Mouse (Mus musculus): ENCODE measurements around the gene Usb1. TPM values are rescaled to one million over a fixed set of nuclear protein-coding genes. Genes with fewer than 3 reads are reported as not detected.

Usb1 gene
- polyA plus RNA-seq, 1 experiment from 2014 or later = 29.9 TPM

GRCm38 (mm10) chr8:95361016-95361341 is 28.9 kb downstream of the Usb1 start:
- no peak for ATAC-seq (ENCODE audit: low read depth)
- Histone ChIP-seq H3K27me3 (ENCODE audit: control insufficient read depth, insufficient read depth, low read length) (no peaks in the 10 kb centered on the region), H3K9ac (replicated peaks; ENCODE audit: low read depth, low read length) (no peak overlapping the region), H3K27ac (ENCODE audit: low read depth, low read length) (no peak overlapping the region), H3K4me1 (ENCODE audit: control insufficient read depth, insufficient read depth, low read length) (peaks cover 21% of the 10 kb centered on the region), H3K9me3 (ENCODE audit: control insufficient read depth, low read length) (no peaks in the 10 kb centered on the region), H3K4me3 (ENCODE audit: low read depth, low read length) (no peak overlapping the region), H3K4me2 (ENCODE audit: low read depth, low read length) (no peak overlapping the region), H3K36me3 (ENCODE audit: control insufficient read depth, insufficient read depth, low read length) (no peaks in the 10 kb centered on the region)
- 87% methylated on average over 3 of the region's 3 CpGs for WGBS

GRCm38 (mm10) chr8:95362272-95362671 is 30.2 kb downstream of the Usb1 start:
- no peak for ATAC-seq (ENCODE audit: low read depth)
- WGBS = 77% methylated on average over 6 of the region's 6 CpGs
- Histone ChIP-seq H3K4me1 (ENCODE audit: control insufficient read depth, insufficient read depth, low read length) (peaks cover 16% of the 10 kb centered on the region), H3K4me3 (ENCODE audit: low read depth, low read length) (no peak overlapping the region), H3K9ac (replicated peaks; ENCODE audit: low read depth, low read length) (no peak overlapping the region), H3K4me2 (ENCODE audit: low read depth, low read length) (no peak overlapping the region), H3K27ac (ENCODE audit: low read depth, low read length) (no peak overlapping the region), H3K27me3 (ENCODE audit: control insufficient read depth, insufficient read depth, low read length) (no peaks in the 10 kb centered on the region), H3K36me3 (ENCODE audit: control insufficient read depth, insufficient read depth, low read length) (no peaks in the 10 kb centered on the region; the same call in 1 of the 2 replicates), H3K9me3 (ENCODE audit: control insufficient read depth, low read length) (no peaks in the 10 kb centered on the region)

- no peak overlapping the region for H3K9ac ChIP-seq (replicated peaks; ENCODE audit: low read depth, low read length)
- no peak overlapping the region for H3K4me2 ChIP-seq (ENCODE audit: low read depth, low read length)
- H3K27me3 ChIP-seq (ENCODE audit: control insufficient read depth, insufficient read depth, low read length) = no peaks in the 10 kb centered on the region
- peaks cover 13% of the 10 kb centered on the region for H3K4me1 ChIP-seq (ENCODE audit: control insufficient read depth, insufficient read depth, low read length)
- no peaks in the 10 kb centered on the region; the same call in 1 of the 2 replicates for H3K36me3 ChIP-seq (ENCODE audit: control insufficient read depth, insufficient read depth, low read length)
- no peak for ATAC-seq (ENCODE audit: low read depth)
- 97% methylated on average over 2 of the region's 2 CpGs for WGBS
- H3K9me3 ChIP-seq (ENCODE audit: control insufficient read depth, low read length) = no peaks in the 10 kb centered on the region
- H3K4me3 ChIP-seq (ENCODE audit: low read depth, low read length) = no peak overlapping the region
- no peak overlapping the region for H3K27ac ChIP-seq (ENCODE audit: low read depth, low read length)
These were observed 31.8 kb downstream of the Usb1 start for GRCm38 (mm10) chr8:95363849-95364248.

GRCm38 (mm10) chr8:95369581-95370326 is 37.7 kb downstream of the Usb1 start:
- Histone ChIP-seq H3K9ac (replicated peaks; ENCODE audit: low read depth, low read length) (no peak overlapping the region), H3K4me2 (ENCODE audit: low read depth, low read length) (no peak overlapping the region), H3K36me3 (ENCODE audit: control insufficient read depth, insufficient read depth, low read length) (peaks cover 15% of the 10 kb centered on the region), H3K4me3 (ENCODE audit: low read depth, low read length) (no peak overlapping the region), H3K27me3 (ENCODE audit: control insufficient read depth, insufficient read depth, low read length) (no peaks in the 10 kb centered on the region), H3K4me1 (ENCODE audit: control insufficient read depth, insufficient read depth, low read length) (no peaks in the 10 kb centered on the region), H3K27ac (ENCODE audit: low read depth, low read length) (no peak overlapping the region), H3K9me3 (ENCODE audit: control insufficient read depth, low read length) (no peaks in the 10 kb centered on the region)
- WGBS = 60% methylated on average over 20 of the region's 20 CpGs
- no peak for ATAC-seq (ENCODE audit: low read depth)

GRCm38 (mm10) chr8:95373389-95374002 is 41.4 kb downstream of the Usb1 start:
- 86% methylated on average over 12 of the region's 12 CpGs for WGBS
- no peak overlapping the region for H3K4me2 ChIP-seq (ENCODE audit: low read depth, low read length)
- H3K9me3 ChIP-seq (ENCODE audit: control insufficient read depth, low read length) = no peaks in the 10 kb centered on the region
- H3K36me3 ChIP-seq (ENCODE audit: control insufficient read depth, insufficient read depth, low read length) = peaks cover 15% of the 10 kb centered on the region
- H3K27ac ChIP-seq (ENCODE audit: low read depth, low read length) = no peak overlapping the region
- no peak for ATAC-seq (ENCODE audit: low read depth)
- H3K4me1 ChIP-seq (ENCODE audit: control insufficient read depth, insufficient read depth, low read length) = no peaks in the 10 kb centered on the region
- H3K27me3 ChIP-seq (ENCODE audit: control insufficient read depth, insufficient read depth, low read length) = no peaks in the 10 kb centered on the region
- no peak overlapping the region for H3K9ac ChIP-seq (replicated peaks; ENCODE audit: low read depth, low read length)
- H3K4me3 ChIP-seq (ENCODE audit: low read depth, low read length) = no peak overlapping the region

- peaks cover 15% of the 10 kb centered on the region for H3K36me3 ChIP-seq (ENCODE audit: control insufficient read depth, insufficient read depth, low read length)
- no peak overlapping the region for H3K4me2 ChIP-seq (ENCODE audit: low read depth, low read length)
- H3K4me3 ChIP-seq (ENCODE audit: low read depth, low read length) = no peak overlapping the region
- H3K27me3 ChIP-seq (ENCODE audit: control insufficient read depth, insufficient read depth, low read length) = no peaks in the 10 kb centered on the region
- 82% methylated on average over 3 of the region's 3 CpGs for WGBS
- H3K27ac ChIP-seq (ENCODE audit: low read depth, low read length) = no peak overlapping the region
- ATAC-seq (ENCODE audit: low read depth) = no peak
- H3K9me3 ChIP-seq (ENCODE audit: control insufficient read depth, low read length) = no peaks in the 10 kb centered on the region
- no peak overlapping the region for H3K9ac ChIP-seq (replicated peaks; ENCODE audit: low read depth, low read length)
- no peaks in the 10 kb centered on the region for H3K4me1 ChIP-seq (ENCODE audit: control insufficient read depth, insufficient read depth, low read length)
These were observed 42.3 kb downstream of the Usb1 start for GRCm38 (mm10) chr8:95374429-95374828.

GRCm38 (mm10) chr8:95375374-95375930 is 43.4 kb downstream of the Usb1 start:
- H3K27me3 ChIP-seq (ENCODE audit: control insufficient read depth, insufficient read depth, low read length) = no peaks in the 10 kb centered on the region
- H3K4me2 ChIP-seq (ENCODE audit: low read depth, low read length) = no peak overlapping the region
- 84% methylated on average over 7 of the region's 7 CpGs for WGBS
- H3K9ac ChIP-seq (replicated peaks; ENCODE audit: low read depth, low read length) = no peak overlapping the region
- H3K9me3 ChIP-seq (ENCODE audit: control insufficient read depth, low read length) = no peaks in the 10 kb centered on the region
- ATAC-seq (ENCODE audit: low read depth) = no peak
- peaks cover 9% of the 10 kb centered on the region for H3K36me3 ChIP-seq (ENCODE audit: control insufficient read depth, insufficient read depth, low read length)
- H3K4me1 ChIP-seq (ENCODE audit: control insufficient read depth, insufficient read depth, low read length) = no peaks in the 10 kb centered on the region
- H3K4me3 ChIP-seq (ENCODE audit: low read depth, low read length) = no peak overlapping the region
- no peak overlapping the region for H3K27ac ChIP-seq (ENCODE audit: low read depth, low read length)

GRCm38 (mm10) chr8:95376309-95376999 is 44.4 kb downstream of the Usb1 start:
- no peak overlapping the region for H3K4me2 ChIP-seq (ENCODE audit: low read depth, low read length)
- H3K9ac ChIP-seq (replicated peaks; ENCODE audit: low read depth, low read length) = no peak overlapping the region
- no peak overlapping the region for H3K4me3 ChIP-seq (ENCODE audit: low read depth, low read length)
- no peaks in the 10 kb centered on the region for H3K4me1 ChIP-seq (ENCODE audit: control insufficient read depth, insufficient read depth, low read length)
- no peak overlapping the region for H3K27ac ChIP-seq (ENCODE audit: low read depth, low read length)
- no peaks in the 10 kb centered on the region for H3K27me3 ChIP-seq (ENCODE audit: control insufficient read depth, insufficient read depth, low read length)
- peaks cover 4% of the 10 kb centered on the region; the same call in 1 of the 2 replicates for H3K36me3 ChIP-seq (ENCODE audit: control insufficient read depth, insufficient read depth, low read length)
- WGBS = 82% methylated on average over 12 of the region's 12 CpGs
- H3K9me3 ChIP-seq (ENCODE audit: control insufficient read depth, low read length) = no peaks in the 10 kb centered on the region
- no peak for ATAC-seq (ENCODE audit: low read depth)

- no peaks in the 10 kb centered on the region for H3K9me3 ChIP-seq (ENCODE audit: control insufficient read depth, low read length)
- no peak overlapping the region for H3K4me3 ChIP-seq (ENCODE audit: low read depth, low read length)
- H3K27me3 ChIP-seq (ENCODE audit: control insufficient read depth, insufficient read depth, low read length) = no peaks in the 10 kb centered on the region
- H3K4me1 ChIP-seq (ENCODE audit: control insufficient read depth, insufficient read depth, low read length) = no peaks in the 10 kb centered on the region
- no peak for ATAC-seq (ENCODE audit: low read depth)
- 91% methylated on average over 4 of the region's 4 CpGs for WGBS
- no peaks in the 10 kb centered on the region for H3K36me3 ChIP-seq (ENCODE audit: control insufficient read depth, insufficient read depth, low read length)
- H3K9ac ChIP-seq (replicated peaks; ENCODE audit: low read depth, low read length) = no peak overlapping the region
- H3K27ac ChIP-seq (ENCODE audit: low read depth, low read length) = no peak overlapping the region
- no peak overlapping the region for H3K4me2 ChIP-seq (ENCODE audit: low read depth, low read length)
These were observed 45.0 kb downstream of the Usb1 start for GRCm38 (mm10) chr8:95377101-95377500.
